Mouse (Mus musculus): ENCODE results near the gene Plxnb1.

Plxnb1 gene

GRCm38 (mm10) chr9:109161941-109162340, 66.8 kb downstream of the Plxnb1 start, which contains the start of gene Fbxw21:
TSS of gene Fbxw21 (minus strand) at chr9:109162041.
- no peak for DNase-seq (ENCODE audit: low spot score)

DNA sequence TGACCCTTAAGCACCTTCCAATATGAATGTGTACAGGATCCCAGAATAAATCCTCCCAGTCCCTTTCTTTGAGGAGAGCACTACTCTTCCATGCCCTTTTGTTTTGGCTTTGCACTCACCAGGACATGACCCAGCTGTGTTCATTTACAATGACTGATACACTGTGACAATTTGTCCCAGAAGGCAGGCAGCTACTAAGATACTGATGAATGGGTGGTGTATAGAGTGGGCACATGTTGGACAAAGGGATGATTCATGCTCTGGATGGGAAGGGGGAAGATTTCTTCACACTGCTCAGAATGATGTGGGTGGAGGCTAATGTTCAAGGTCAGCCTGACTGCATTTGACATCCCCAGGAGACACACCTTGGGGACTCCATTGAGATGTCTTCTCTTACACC, 72.1 kb downstream of the Plxnb1 start:
- no peak for DNase-seq (ENCODE audit: low spot score)

Measured in testis, postnatal 10 days (tissue).